Mouse (Mus musculus) liver, embryonic 15.5 days (tissue): ENCODE measurements around the gene Tmem239. TPM values are rescaled to one million over a fixed set of nuclear protein-coding genes. Genes with fewer than 3 reads are reported as not detected.

ENCODE experiments used
- ATAC-seq: fragments of 200-750 bp; cut with Nextera tagmentation; 2 replicates; pipeline ENCODE4 v1.8.0; 2017; ENCODE audit warnings: moderate number of reproducible peaks, mild to moderate bottlenecking, moderate library complexity; ENCODE audit not compliant: insufficient read depth
- H3K27ac ChIP-seq: fragments of 300-500 bp; sonication (generic); replicated peaks from 2 replicates; pipeline ENCODE4 v1.5.1; 2015; ENCODE audit warnings: mild to moderate bottlenecking, inconsistent platforms
- H3K27me3 ChIP-seq: fragments of 300-500 bp; sonication (generic); 2 replicates; pipeline ENCODE4 v1.6.1; 2015; ENCODE audit warnings: mild to moderate bottlenecking, inconsistent platforms
- H3K36me3 ChIP-seq: fragments of 300-500 bp; sonication (generic); replicated peaks from 2 replicates; pipeline ENCODE4 v1.6.1; 2015; ENCODE audit warnings: moderate library complexity, mild to moderate bottlenecking, inconsistent platforms
- H3K4me1 ChIP-seq: fragments of 300-500 bp; sonication (generic); replicated peaks from 2 replicates; pipeline ENCODE4 v1.6.1; 2015; ENCODE audit warnings: inconsistent platforms
- H3K4me2 ChIP-seq: fragments of 300-500 bp; sonication (generic); 2 replicates; pipeline ENCODE4 v1.6.1; 2015; ENCODE audit warnings: moderate library complexity, mild to moderate bottlenecking, inconsistent platforms
- H3K4me3 ChIP-seq: fragments of 300-500 bp; sonication (generic); replicated peaks from 2 replicates; pipeline ENCODE4 v1.5.1; 2015; ENCODE audit warnings: mild to moderate bottlenecking, inconsistent platforms
- H3K9ac ChIP-seq: fragments of 300-500 bp; sonication (generic); 2 replicates; pipeline ENCODE4 v1.6.1; 2015; ENCODE audit warnings: moderate library complexity, mild to moderate bottlenecking, inconsistent platforms
- H3K9me3 ChIP-seq: fragments of 300-500 bp; sonication (generic); replicated peaks from 2 replicates; pipeline ENCODE4 v1.6.1; 2016; ENCODE audit warnings: inconsistent platforms
- WGBS: fragments of 180-500 bp; shearing (Covaris S2); methylation state at CpG from one replicate; pipeline ENCODE4 v1.1.7; 2015; ENCODE audit warnings: mixed read lengths; ENCODE audit not compliant: insufficient replicate concordance; 5-methylcytosine and 5-hydroxymethylcytosine counted together
- polyA plus RNA-seq: library from polyadenylated mRNA; unstranded; fragments of >200 nt; fragmentation: Nextera tagmentation; extraction: Ambion mirVana; gene quantifications from 2 replicates; pipeline ENCODE4 v1.2.1, GENCODE M21; 2015

Tmem239 gene
- polyA plus RNA-seq, 1 experiment from 2014 or later: not detected

DNA sequence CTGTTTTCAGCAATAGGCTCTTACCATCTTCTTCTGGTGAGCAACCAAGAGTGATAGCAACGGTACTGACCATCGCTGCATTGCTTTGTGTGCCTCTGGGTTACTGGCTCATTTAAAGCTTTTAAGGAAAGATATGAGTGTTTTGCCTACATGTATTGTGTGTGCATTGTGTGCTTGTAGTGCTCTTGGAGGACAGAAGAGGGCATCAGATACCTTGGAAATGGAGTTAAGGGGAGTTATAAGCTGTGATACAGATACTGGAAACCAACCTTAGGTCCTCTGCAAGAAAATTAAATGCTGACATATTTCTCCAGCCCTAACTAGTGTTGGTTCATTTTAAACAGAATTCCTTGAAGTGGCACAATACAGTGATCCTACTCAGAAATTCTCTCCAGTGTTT lies 17.5 kb upstream of the Tmem239 start:
- Histone ChIP-seq H3K4me3 (no peak overlapping the region), H3K9me3 (no peaks in the 10 kb centered on the region), H3K9ac (no peak overlapping the region), H3K4me1 (no peaks in the 10 kb centered on the region), H3K27ac (no peak overlapping the region), H3K27me3 (no peaks in the 10 kb centered on the region; the same call in 1 of the 2 replicates), H3K4me2 (no peak overlapping the region), H3K36me3 (no peaks in the 10 kb centered on the region)
- no peak for ATAC-seq
- 62% methylated on average over 2 of the region's 2 CpGs for WGBS

- no peak for ATAC-seq
- Histone ChIP-seq H3K4me3 (no peak overlapping the region), H3K27ac (no peak overlapping the region), H3K4me1 (no peaks in the 10 kb centered on the region), H3K4me2 (no peak overlapping the region), H3K27me3 (peaks cover 12% of the 10 kb centered on the region), H3K9ac (no peak overlapping the region), H3K9me3 (no peaks in the 10 kb centered on the region), H3K36me3 (no peaks in the 10 kb centered on the region)
- WGBS: 64% methylated on average over 11 of the region's 11 CpGs
These were observed 15.2 kb upstream of the Tmem239 start for GRCm38 (mm10) chr2:130390993-130391625.

GRCm38 (mm10) chr2:130392836-130393235 lies 13.4 kb upstream of the Tmem239 start:
- H3K4me3 ChIP-seq: no peak overlapping the region
- H3K9me3 ChIP-seq: no peaks in the 10 kb centered on the region
- no peak overlapping the region for H3K9ac ChIP-seq
- 63% methylated on average over 3 of the region's 3 CpGs for WGBS
- no peak overlapping the region for H3K27ac ChIP-seq
- H3K4me1 ChIP-seq: peaks cover 9% of the 10 kb centered on the region
- no peak for ATAC-seq
- peaks cover 29% of the 10 kb centered on the region for H3K27me3 ChIP-seq
- no peaks in the 10 kb centered on the region for H3K36me3 ChIP-seq
- no peak overlapping the region for H3K4me2 ChIP-seq

GRCm38 (mm10) chr2:130395696-130396095 lies 10.6 kb upstream of the Tmem239 start:
- no peak for ATAC-seq
- H3K4me2 ChIP-seq: no peak overlapping the region
- no peak overlapping the region for H3K9ac ChIP-seq
- 71% methylated on average over 11 of the region's 11 CpGs for WGBS
- no peak overlapping the region for H3K4me3 ChIP-seq
- peaks cover 51% of the 10 kb centered on the region for H3K27me3 ChIP-seq
- no peaks in the 10 kb centered on the region for H3K9me3 ChIP-seq
- no peaks in the 10 kb centered on the region for H3K36me3 ChIP-seq
- no peak overlapping the region for H3K27ac ChIP-seq
- peaks cover 9% of the 10 kb centered on the region for H3K4me1 ChIP-seq

DNA sequence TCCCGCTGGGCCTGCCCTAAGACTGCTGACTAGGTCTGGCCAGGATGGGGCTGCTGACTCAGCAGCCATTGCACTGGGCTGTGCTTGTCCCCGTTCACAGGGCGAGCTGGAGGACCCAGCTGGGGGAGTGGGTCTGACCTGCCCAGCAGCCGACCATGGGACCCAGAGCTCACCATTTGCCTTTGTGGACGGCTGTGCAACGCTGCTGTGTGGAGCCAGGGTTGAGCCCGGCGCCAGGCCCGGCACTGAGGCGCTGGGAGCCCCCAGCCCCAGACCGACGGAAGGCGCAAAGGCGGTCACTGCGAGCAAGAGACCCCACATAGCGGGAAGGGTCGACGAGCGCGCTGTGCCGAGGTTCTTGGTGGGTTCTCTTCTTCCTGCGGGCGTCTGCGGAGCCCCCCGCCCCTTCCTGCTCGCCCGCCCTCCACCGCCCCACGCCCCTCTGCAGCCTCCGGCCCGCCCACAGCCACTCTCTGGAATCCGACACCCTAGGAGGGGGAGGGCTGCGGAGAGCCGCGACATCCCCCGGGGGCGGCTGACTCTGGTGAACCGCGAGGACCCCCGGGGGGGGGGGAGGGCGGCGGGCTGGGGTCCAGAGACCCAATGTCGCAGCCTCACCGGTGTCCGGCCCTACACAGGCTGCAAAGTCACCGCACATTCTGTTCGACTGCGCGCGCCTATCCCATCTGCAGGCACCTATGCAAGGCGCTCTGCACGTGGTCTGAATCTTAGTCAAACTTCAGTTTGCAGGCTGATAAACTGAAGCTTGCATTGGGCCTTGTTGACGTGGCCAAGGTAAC lies 8.9 kb upstream of the Tmem239 start, which contains the start of gene Cpxm1:
TSS of gene Cpxm1 (minus strand) at position 389 of the 800 bp plus-strand sequence.
- H3K27ac ChIP-seq: no peak within 1 kb of the TSS
- peak within 1 kb of the TSS; percentile 40 for H3K4me3 ChIP-seq
- WGBS: 2% methylated on average over 47 of the region's 53 CpGs
- H3K4me1 ChIP-seq: peaks cover 9% of the 10 kb centered on the region
- H3K9ac ChIP-seq: peak within 1 kb of the TSS; percentile 4; the same call in 1 of the 2 replicates
- H3K4me2 ChIP-seq: peak within 1 kb of the TSS; percentile 67
- no peaks in the 10 kb centered on the region for H3K36me3 ChIP-seq
- peak; percentile 34; the same call in 1 of the 2 replicates for ATAC-seq
- no peaks in the 10 kb centered on the region for H3K9me3 ChIP-seq
- peaks cover 54% of the 10 kb centered on the region for H3K27me3 ChIP-seq

GRCm38 (mm10) chr2:130398091-130398490 lies 8.2 kb upstream of the Tmem239 start:
- peaks cover 9% of the 10 kb centered on the region for H3K4me1 ChIP-seq

GRCm38 (mm10) chr2:130400046-130400445 lies 6.2 kb upstream of the Tmem239 start:
- Histone ChIP-seq H3K4me1 (peaks cover 9% of the 10 kb centered on the region), H3K9ac (no peak overlapping the region), H3K27me3 (peaks cover 50% of the 10 kb centered on the region), H3K4me2 (no peak overlapping the region), H3K27ac (no peak overlapping the region), H3K4me3 (no peak overlapping the region), H3K9me3 (no peaks in the 10 kb centered on the region), H3K36me3 (no peaks in the 10 kb centered on the region)
- 63% methylated on average over 1 of the region's 1 CpGs for WGBS
- no peak for ATAC-seq

More at GRCm38 (mm10) chr2:130398091-130398490, 8.2 kb upstream of the Tmem239 start:
- Histone ChIP-seq H3K9ac (no peak overlapping the region), H3K4me3 (peak overlapping the region; percentile 40; the same call in 1 of the 2 replicates), H3K27ac (no peak overlapping the region), H3K27me3 (peaks cover 54% of the 10 kb centered on the region), H3K9me3 (no peaks in the 10 kb centered on the region), H3K4me2 (peak overlapping the region; percentile 67), H3K36me3 (no peaks in the 10 kb centered on the region)
- ATAC-seq: no peak
- WGBS: 15% methylated on average over 14 of the region's 14 CpGs

DNA sequence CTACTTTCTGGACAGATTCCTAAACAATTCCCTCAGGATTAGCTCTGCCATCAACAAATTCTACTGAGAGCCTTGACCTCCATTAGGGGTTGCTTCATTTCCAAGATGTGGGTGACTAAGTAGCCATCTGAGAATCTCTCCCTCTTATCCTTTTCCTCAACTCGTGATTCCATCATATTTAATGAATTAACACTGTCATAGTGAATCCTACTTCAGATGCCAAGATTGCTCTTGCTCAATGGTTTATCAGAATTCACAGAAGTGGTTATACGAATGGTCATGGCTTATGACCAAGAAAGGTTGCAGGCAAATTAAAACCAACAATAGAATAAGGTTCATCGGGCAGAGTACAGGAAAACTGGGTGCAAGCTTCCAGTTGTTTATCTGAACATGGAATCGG lies 4.4 kb upstream of the Tmem239 start:
- no peak for ATAC-seq
- Histone ChIP-seq H3K4me1 (peaks cover 9% of the 10 kb centered on the region), H3K36me3 (no peaks in the 10 kb centered on the region), H3K27me3 (peaks cover 34% of the 10 kb centered on the region), H3K4me2 (no peak overlapping the region), H3K27ac (no peak overlapping the region), H3K9me3 (no peaks in the 10 kb centered on the region), H3K9ac (no peak overlapping the region), H3K4me3 (no peak overlapping the region)
- 56% methylated on average over 4 of the region's 4 CpGs for WGBS

DNA sequence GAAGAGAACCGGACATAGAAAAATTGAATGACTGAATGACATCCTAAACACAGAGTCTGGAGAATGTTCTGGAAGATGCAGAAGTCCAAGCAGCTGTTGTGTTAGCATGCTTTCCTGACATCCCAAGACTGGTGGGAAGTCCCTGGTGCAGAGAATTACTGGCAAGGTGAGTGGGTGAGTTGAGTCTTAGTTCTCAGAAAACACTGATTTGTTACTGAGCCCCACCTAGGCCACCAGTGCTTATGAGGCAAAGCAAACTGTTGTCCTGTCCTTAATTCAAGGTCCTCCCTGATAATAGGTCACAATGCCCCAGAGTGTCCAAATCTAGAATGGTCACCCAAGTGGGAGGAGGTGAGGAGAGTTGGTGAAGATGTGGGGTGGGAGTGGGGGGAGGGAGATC lies 1.3 kb upstream of the Tmem239 start, which contains the start of the genes Gm28372 and 1700020A23Rik:
TSS of gene Gm28372 (plus strand) at position 301 of the 400 bp plus-strand sequence.
TSS of gene 1700020A23Rik (plus strand) at position 321 of the 400 bp plus-strand sequence.
- no peaks in the 10 kb centered on the region for H3K4me1 ChIP-seq
- no peak for ATAC-seq
- H3K9ac ChIP-seq: no peak within 1 kb of the TSS
- H3K27me3 ChIP-seq: peaks cover 5% of the 10 kb centered on the region; the same call in 1 of the 2 replicates
- H3K9me3 ChIP-seq: no peaks in the 10 kb centered on the region
- H3K4me2 ChIP-seq: no peak within 1 kb of the TSS
- no peak within 1 kb of the TSS for H3K27ac ChIP-seq
- no peak within 1 kb of the TSS for H3K4me3 ChIP-seq
- 61% methylated on average over 1 of the region's 1 CpGs for WGBS
- no peaks in the 10 kb centered on the region for H3K36me3 ChIP-seq

GRCm38 (mm10) chr2:130408194-130408593 lies 1.9 kb downstream of the Tmem239 start:
- Histone ChIP-seq H3K4me1 (no peaks in the 10 kb centered on the region), H3K27ac (no peak overlapping the region), H3K4me3 (no peak overlapping the region), H3K9me3 (no peaks in the 10 kb centered on the region), H3K4me2 (no peak overlapping the region), H3K27me3 (no peaks in the 10 kb centered on the region), H3K9ac (no peak overlapping the region), H3K36me3 (no peaks in the 10 kb centered on the region)
- 27% methylated on average over 6 of the region's 6 CpGs for WGBS
- no peak for ATAC-seq
